ENCODE assay signal across 12 mouse cellular contexts in genomic region chr11:22438441-22439066, GRCm38 (mm10).
A peak's percentile ranks its signal among the peaks of the same experiment; 100 is the strongest.
DNase-seq lines count a peak whose midpoint lies in the region; ATAC-seq lines count a peak whose summit lies in the region.
"Had no signal": no experiment of that assay in that cellular context is flagged by ENCODE, and none has a peak within 500 bp of the region (broad histone marks: within the 10 kb centered on the region; RNA-seq: fewer than 3 reads in every experiment).

No protein-coding gene starts in this region.

- no peaks in the 10 kb centered on the region for H3K36me3 ChIP-seq in heart, embryonic 12.5 days
- H3K36me3 ChIP-seq: heart, embryonic 15.5 days had no signal

- H3K4me1 ChIP-seq in heart, embryonic 12.5 days (replicated peaks), result peaks cover 30% of the 10 kb centered on the region

- peak; percentile 90 for DNase-seq in heart, adult 11 months
- DNase-seq in heart, postnatal 10 days, result peak; percentile 21 to 39
- peak; percentile 83 for DNase-seq in kidney, adult 9 months
- peak; percentile 51 for DNase-seq in lung, postnatal 10 days
- no peak for DNase-seq in ovary, postnatal 10 days (ENCODE audit: low spot score)
- no peak for DNase-seq in cerebellum, adult 11-12 months
- DNase-seq in layer of hippocampus, postnatal 25 days (ENCODE audit: extremely low spot score in 1 of 2, low spot score in 1 of 2), result no peak
- DNase-seq: cerebellum, postnatal 25 days; thymus, postnatal 4 days had no signal

- no peak overlapping the region for H3K27ac ChIP-seq in heart, embryonic 12.5 days (ENCODE audit: poor library complexity, severe bottlenecking)

- H3K27me3 ChIP-seq in heart, embryonic 12.5 days (replicated peaks), result no peaks in the 10 kb centered on the region
- H3K27me3 ChIP-seq: heart, embryonic 15.5 days had no signal

- H3K4me3 ChIP-seq in heart, embryonic 12.5 days, result no peak overlapping the region
- H3K4me3 ChIP-seq: erythroblast, embryonic 14.5 days; heart, embryonic 15.5 days had no signal

- H3K9me3 ChIP-seq in heart, embryonic 12.5 days (replicated peaks), result no peaks in the 10 kb centered on the region
- H3K9me3 ChIP-seq: heart, embryonic 15.5 days had no signal

- intact Hi-C loops in heart, postnatal 10 days (cut with DNase I), result no loop called here

- no peak overlapping the region for H3K9ac ChIP-seq in heart, embryonic 12.5 days
- H3K9ac ChIP-seq: heart, embryonic 15.5 days had no signal

- H3K4me2 ChIP-seq in heart, embryonic 12.5 days, result no peak overlapping the region
- H3K4me2 ChIP-seq: heart, embryonic 15.5 days had no signal

- WGBS in heart, embryonic 12.5 days, result 59% methylated on average over 2 of the region's 2 CpGs

- ATAC-seq in heart, embryonic 12.5 days (ENCODE audit: insufficient number of reproducible peaks, low FRiP score), result no peak

Comparison
In these comparisons a context has a peak if more than half of its experiments do, and no peak if none do; other contexts are left out.
1. DNase-seq: peak in heart, adult 11 months (single experiment), heart, postnatal 10 days (2 of 2), kidney, adult 9 months (single experiment) and lung, postnatal 10 days (single experiment); none in ovary, postnatal 10 days (single experiment), cerebellum, adult 11-12 months (single experiment) and layer of hippocampus, postnatal 25 days (0 of 2).